Mouse (Mus musculus): ENCODE data around the gene Eef2.

- no peak for TF ChIP-seq GATA1 (IDR thresholded peaks at IDR 0.05; ENCODE audit: borderline replicate concordance, low read length)
- TF ChIP-seq FLI1 (IDR thresholded peaks at IDR 0.05; ENCODE audit: low read length) = no peak
These were observed 23.8 kb upstream of the Eef2 start for GRCm38 (mm10) chr10:81152609-81153008.
